Mouse (Mus musculus) lung, adult 2 months (tissue): ENCODE results near the gene Tmem207. TPM values are rescaled to one million over a fixed set of nuclear protein-coding genes. Genes with fewer than 3 reads are reported as not detected.

Source experiments
- DNase-seq: peaks from one replicate; pipeline ENCODE4 v3.0.0; 2022
- H3K4me1 ChIP-seq: fragments of 200-500 bp; 2 replicates; pipeline ENCODE4 v1.6.1; 2011; ENCODE audit warnings: low read length; ENCODE audit not compliant: control insufficient read depth, insufficient read depth
- H3K4me3 ChIP-seq: fragments of 200-500 bp; replicated peaks from 2 replicates; pipeline ENCODE3; 2011; ENCODE audit warnings: low read depth, mild to moderate bottlenecking, control low read depth, low read length; ENCODE audit errors: extremely low read depth
- CTCF ChIP-seq: fragments of 200-500 bp; IDR thresholded peaks from 2 replicates; pipeline ENCODE4 v1.5.1; 2011; ENCODE audit warnings: mild to moderate bottlenecking, low read length, control low read depth; ENCODE audit not compliant: insufficient read depth
- POLR2A ChIP-seq: fragments of 200-500 bp; IDR thresholded peaks from 2 replicates; pipeline ENCODE4 v1.6.1; 2011; ENCODE audit warnings: low read depth, mild to moderate bottlenecking, control low read depth, low read length, borderline replicate concordance; ENCODE audit errors: extremely low read depth
- WGBS: fragments of 180-500 bp; shearing (Covaris S2); methylation state at CpG from one replicate; pipeline ENCODE4 v1.1.7; 2018; 5-methylcytosine and 5-hydroxymethylcytosine counted together
- polyA plus RNA-seq: library from polyadenylated mRNA; depleted of rRNA; stranded (reverse); fragments of >200 nt; gene quantifications from 2 replicates; pipeline ENCODE4 v1.2.3, GENCODE M21; 2012; rRNA removed

The Tmem207 gene
- polyA plus RNA-seq, 1 experiment, result not detected

DNA sequence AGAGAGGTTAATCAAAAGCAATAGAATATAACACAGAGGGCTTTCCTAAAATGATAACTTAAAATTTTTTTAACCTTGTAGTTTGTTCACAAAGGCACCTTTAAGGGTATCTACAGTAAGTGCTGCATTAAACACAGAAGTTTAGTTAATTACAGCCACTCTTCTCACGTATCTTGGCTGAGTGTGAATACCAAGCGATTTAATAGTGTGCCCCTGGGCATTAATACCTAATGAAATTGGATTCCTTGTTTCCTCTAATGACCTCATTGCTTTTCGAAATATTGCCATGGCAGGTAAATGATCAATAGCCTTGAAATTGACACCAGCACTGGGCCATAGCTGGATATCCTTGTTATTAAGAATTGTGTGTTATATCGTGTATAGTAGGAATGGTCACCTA lies 55.3 kb downstream of the Tmem207 start:
- TF ChIP-seq CTCF (no peak), POLR2A (no peak)
- 81% methylated on average over 4 of the region's 4 CpGs for WGBS
- Histone ChIP-seq H3K4me3 (no peak overlapping the region), H3K4me1 (no peaks in the 10 kb centered on the region)
- no peak for DNase-seq

DNA sequence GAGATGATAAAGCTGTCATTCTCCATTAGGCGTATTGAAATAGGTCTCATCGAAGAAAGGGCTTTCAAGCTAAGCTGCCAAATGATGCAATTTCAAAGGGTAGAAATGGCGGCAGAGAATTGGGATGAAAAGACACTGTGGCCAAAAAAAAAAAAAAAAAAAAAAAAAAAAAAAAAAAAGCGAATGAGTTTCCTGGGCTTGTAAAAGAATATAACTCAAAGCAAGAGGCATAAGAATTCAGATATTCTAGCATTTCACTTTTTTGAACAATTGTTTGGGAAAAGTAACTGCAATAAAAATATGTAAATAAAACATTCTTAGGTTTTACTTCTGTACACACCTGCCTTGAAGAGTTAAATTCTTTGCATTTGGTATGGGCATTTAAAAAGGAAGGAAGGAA lies 60.0 kb downstream of the Tmem207 start:
- no peak overlapping the region for H3K4me3 ChIP-seq
- no peak for TF ChIP-seq POLR2A
- no peak for TF ChIP-seq CTCF
- no peaks in the 10 kb centered on the region for H3K4me1 ChIP-seq
- no peak for DNase-seq
- 81% methylated on average over 4 of the region's 4 CpGs for WGBS

DNA sequence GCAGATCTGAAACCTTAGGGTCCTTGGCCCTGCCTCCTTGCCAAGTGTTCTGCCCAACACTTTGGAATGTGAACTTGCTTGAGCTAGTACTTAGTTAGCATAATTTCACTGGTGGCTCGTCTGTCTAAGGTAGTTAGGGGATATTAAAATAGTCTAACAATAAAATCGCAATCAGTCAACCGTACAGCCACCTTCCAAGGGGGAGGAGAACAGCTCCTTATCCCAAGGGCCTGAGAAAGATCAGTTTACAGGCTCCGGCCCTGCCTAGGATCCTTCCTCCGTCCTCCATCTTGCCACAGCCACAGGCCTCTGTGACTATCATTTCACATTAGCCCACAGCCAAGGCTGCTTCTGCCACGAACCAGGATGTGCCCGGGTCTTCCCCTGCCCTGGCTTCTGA lies 63.7 kb downstream of the Tmem207 start, which contains the start of gene Cldn16:
Cldn16 (plus strand) TSS at position 301 of the 400 bp plus-strand sequence.
- TF ChIP-seq POLR2A (no peak), CTCF (no peak)
- Histone ChIP-seq H3K4me1 (no peaks in the 10 kb centered on the region), H3K4me3 (no peak within 1 kb of the TSS)
- no peak for DNase-seq
- WGBS, result 70% methylated on average over 7 of the region's 7 CpGs

DNA sequence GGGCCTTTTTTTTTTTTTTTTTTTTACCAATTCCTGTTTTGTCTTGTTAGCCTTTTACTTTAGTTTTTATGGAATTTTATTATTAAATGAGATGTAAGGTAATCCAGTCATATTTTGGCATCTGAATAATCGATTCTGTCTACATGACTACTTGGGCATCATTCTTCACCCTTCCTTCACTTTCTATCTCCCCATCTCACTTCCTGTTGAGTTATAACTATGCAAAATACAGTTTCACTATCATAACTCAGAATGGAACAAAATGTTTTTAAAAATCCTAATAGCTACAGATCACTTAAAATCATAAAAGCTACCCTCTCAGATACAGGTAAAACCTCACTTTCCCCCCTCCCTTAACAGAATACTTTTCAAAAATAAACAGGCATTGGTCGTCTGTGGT lies 70.4 kb downstream of the Tmem207 start:
- H3K4me1 ChIP-seq, result no peaks in the 10 kb centered on the region
- no peak overlapping the region for H3K4me3 ChIP-seq
- TF ChIP-seq CTCF, result no peak
- no peak for TF ChIP-seq POLR2A
- no peak for DNase-seq
- WGBS, result 76% methylated on average over 2 of the region's 2 CpGs

DNA sequence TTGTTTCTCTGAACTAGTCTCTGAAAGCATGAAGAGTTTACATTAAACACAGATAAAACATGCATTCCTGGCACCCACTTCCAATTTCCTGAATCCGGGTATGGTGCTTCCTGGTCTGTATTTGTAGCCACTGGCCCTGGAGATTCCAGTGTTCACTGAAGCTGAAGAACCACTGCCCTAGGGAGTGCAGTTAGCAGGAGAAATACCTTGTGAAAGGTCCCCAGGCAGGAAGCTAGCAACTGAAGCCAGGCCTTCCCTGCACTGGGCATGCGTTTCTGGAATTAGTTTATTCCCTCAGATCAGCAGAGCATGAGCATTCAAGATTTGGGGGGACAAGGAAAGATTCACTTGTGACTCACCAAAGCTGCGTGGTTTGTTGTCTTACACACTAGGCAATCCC lies 72.4 kb downstream of the Tmem207 start:
- no peak for DNase-seq
- Histone ChIP-seq H3K4me1 (no peaks in the 10 kb centered on the region), H3K4me3 (no peak overlapping the region)
- WGBS, result 45% methylated on average over 3 of the region's 3 CpGs
- no peak for TF ChIP-seq POLR2A
- no peak for TF ChIP-seq CTCF

Other genes with a start within 250 kb of the Tmem207 start
- gene Cldn1, start 154.9 kb downstream of the Tmem207 start, polyA plus RNA-seq, result 5.0 and 5.4 TPM in 2 replicates
- not detected in 2 replicates for gene Cldn16, start 63.6 kb downstream of the Tmem207 start, polyA plus RNA-seq
- 4.6 and 7.1 TPM in 2 replicates for gene Il1rap, start 54.9 kb upstream of the Tmem207 start, polyA plus RNA-seq